Mouse (Mus musculus) forebrain, embryonic 15.5 days (tissue): ENCODE results near the gene Nfx1. TPM values are rescaled to one million over a fixed set of nuclear protein-coding genes. Genes with fewer than 3 reads are reported as not detected.

ENCODE experiments used
- ATAC-seq: fragments of 200-750 bp; cut with Nextera tagmentation; replicated peaks from 2 replicates; pipeline ENCODE4 v1.8.0; 2017; ENCODE audit warnings: mild to moderate bottlenecking, moderate TSS enrichment, moderate library complexity
- H3K27ac ChIP-seq: fragments of 300-500 bp; sonication (generic); replicated peaks from 2 replicates; pipeline ENCODE4 v1.5.1; 2015; ENCODE audit warnings: mild to moderate bottlenecking, inconsistent platforms
- H3K27me3 ChIP-seq: fragments of 300-500 bp; sonication (generic); 2 replicates; pipeline ENCODE4 v1.6.1; 2015; ENCODE audit warnings: inconsistent platforms
- H3K36me3 ChIP-seq: fragments of 300-500 bp; sonication (generic); 2 replicates; pipeline ENCODE4 v1.6.1; 2015; ENCODE audit warnings: mild to moderate bottlenecking, inconsistent platforms
- H3K4me1 ChIP-seq: fragments of 300-500 bp; sonication (generic); 2 replicates; pipeline ENCODE4 v1.6.1; 2015; ENCODE audit warnings: inconsistent platforms
- H3K4me2 ChIP-seq: fragments of 300-500 bp; sonication (generic); replicated peaks from 2 replicates; pipeline ENCODE4 v1.6.1; 2015; ENCODE audit warnings: mild to moderate bottlenecking, inconsistent platforms
- H3K4me3 ChIP-seq: fragments of 300-500 bp; sonication (generic); 2 replicates; pipeline ENCODE4 v1.5.1; 2015; ENCODE audit warnings: mild to moderate bottlenecking, inconsistent platforms
- H3K9ac ChIP-seq: fragments of 300-500 bp; sonication (generic); replicated peaks from 2 replicates; pipeline ENCODE4 v1.6.1; 2015; ENCODE audit warnings: mild to moderate bottlenecking, inconsistent platforms
- H3K9me3 ChIP-seq: fragments of 300-500 bp; sonication (generic); 2 replicates; pipeline ENCODE4 v1.6.1; 2016; ENCODE audit warnings: inconsistent platforms
- WGBS: fragments of 180-500 bp; shearing (Covaris S2); methylation state at CpG from one replicate; pipeline ENCODE4 v1.1.7; 2015; ENCODE audit warnings: mixed read lengths; 5-methylcytosine and 5-hydroxymethylcytosine counted together
- polyA plus RNA-seq: library from polyadenylated mRNA; unstranded; fragments of >200 nt; fragmentation: Nextera tagmentation; extraction: Ambion mirVana; gene quantifications from 2 replicates; pipeline ENCODE4 v1.2.1, GENCODE M21; 2015

Nfx1 gene
- polyA plus RNA-seq, 1 experiment from 2014 or later: 119 TPM

DNA sequence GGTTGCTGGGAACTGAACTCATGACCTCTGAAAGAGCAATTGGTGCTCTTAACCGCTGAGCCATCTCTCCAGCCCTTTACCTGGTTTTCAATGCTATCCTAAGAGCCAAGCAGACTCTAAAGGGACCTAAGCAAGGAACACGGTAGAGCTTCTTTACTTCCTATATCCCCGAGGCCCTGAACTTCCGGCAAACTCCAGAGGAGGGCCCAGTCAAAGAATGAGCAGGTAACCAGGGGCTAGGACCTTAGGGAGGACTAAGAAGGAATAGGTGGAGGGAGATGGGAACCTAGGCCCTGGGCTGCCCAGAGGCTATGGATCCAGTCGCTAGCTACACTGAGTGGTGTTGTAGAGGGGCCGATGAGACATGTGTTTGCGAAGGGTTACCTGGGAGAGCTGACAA, 81.1 kb downstream of the Nfx1 start:
- no peak for ATAC-seq

DNA sequence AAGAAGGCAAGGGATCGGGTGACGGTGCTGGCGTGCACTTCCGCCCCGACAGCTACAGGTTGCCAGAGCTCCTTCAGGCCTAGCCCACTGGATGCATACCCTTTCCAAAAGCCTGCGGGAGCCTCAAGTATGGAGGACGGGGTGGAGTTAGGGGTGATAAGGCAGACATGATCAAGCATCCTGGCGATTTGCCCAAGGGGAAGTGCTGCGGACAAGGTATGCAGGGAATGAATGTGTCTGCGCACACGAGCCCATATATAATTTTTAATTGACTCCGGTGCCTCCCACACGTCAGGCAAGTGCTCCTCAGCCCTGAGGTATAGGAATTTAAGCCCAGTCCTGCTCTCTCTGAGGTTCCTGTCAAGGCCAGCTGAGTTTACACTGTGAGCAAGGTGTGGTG, 84.4 kb downstream of the Nfx1 start:
- peaks cover 4% of the 10 kb centered on the region; the same call in 1 of the 2 replicates for H3K4me1 ChIP-seq
- H3K27me3 ChIP-seq: no peaks in the 10 kb centered on the region
- H3K4me2 ChIP-seq: no peak overlapping the region
- H3K9ac ChIP-seq: no peak overlapping the region
- H3K36me3 ChIP-seq: no peaks in the 10 kb centered on the region
- H3K9me3 ChIP-seq: no peaks in the 10 kb centered on the region
- no peak for ATAC-seq
- no peak overlapping the region for H3K27ac ChIP-seq
- WGBS: 84% methylated on average over 13 of the region's 13 CpGs
- no peak overlapping the region for H3K4me3 ChIP-seq

More for the DNA sequence above, 81.1 kb downstream of the Nfx1 start:
- 81% methylated on average over 7 of the region's 7 CpGs for whole genome bisulfite sequencing
- Histone ChIP-seq H3K27me3 (no peaks in the 10 kb centered on the region), H3K27ac (no peak overlapping the region), H3K4me3 (no peak overlapping the region), H3K9ac (no peak overlapping the region), H3K4me2 (no peak overlapping the region), H3K9me3 (no peaks in the 10 kb centered on the region), H3K36me3 (no peaks in the 10 kb centered on the region), H3K4me1 (peaks cover 4% of the 10 kb centered on the region; the same call in 1 of the 2 replicates)

GRCm38 (mm10) chr4:41056253-41056652, 85.5 kb downstream of the Nfx1 start:
- Histone ChIP-seq H3K27me3 (no peaks in the 10 kb centered on the region), H3K36me3 (no peaks in the 10 kb centered on the region), H3K9ac (no peak overlapping the region), H3K27ac (no peak overlapping the region), H3K4me1 (no peaks in the 10 kb centered on the region), H3K9me3 (no peaks in the 10 kb centered on the region), H3K4me3 (no peak overlapping the region), H3K4me2 (no peak overlapping the region)
- ATAC-seq: no peak
- 17% methylated on average over 1 of the region's 1 CpGs for WGBS

- Histone ChIP-seq H3K9me3 (no peaks in the 10 kb centered on the region), H3K4me2 (no peak overlapping the region), H3K4me1 (no peaks in the 10 kb centered on the region), H3K36me3 (no peaks in the 10 kb centered on the region), H3K27ac (no peak overlapping the region), H3K9ac (no peak overlapping the region), H3K4me3 (no peak overlapping the region), H3K27me3 (no peaks in the 10 kb centered on the region)
- no peak for ATAC-seq
- WGBS: 71% methylated on average over 7 of the region's 7 CpGs
These were observed 86.1 kb downstream of the Nfx1 start for GRCm38 (mm10) chr4:41056742-41057332.

DNA sequence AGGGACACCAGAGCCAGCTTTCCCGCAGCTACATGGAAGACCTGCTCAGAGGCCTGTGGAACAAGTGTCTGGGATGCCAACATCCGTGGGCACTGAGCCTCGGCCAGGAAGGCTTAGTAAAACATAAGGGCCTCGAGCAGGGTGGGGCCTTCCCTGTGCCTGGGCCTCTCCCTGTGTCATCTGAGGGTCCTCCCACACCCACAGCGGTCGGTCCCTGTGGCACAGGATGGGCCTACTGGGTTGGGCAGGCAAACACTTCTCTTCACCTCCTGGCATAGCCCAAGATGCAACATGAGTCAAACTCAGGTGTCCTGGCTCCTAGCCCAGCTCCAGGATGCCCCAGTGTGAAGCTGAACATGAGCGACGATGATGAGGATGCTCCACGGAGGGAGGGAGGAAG, 86.7 kb downstream of the Nfx1 start:
- Histone ChIP-seq H3K9ac (no peak overlapping the region), H3K4me1 (no peaks in the 10 kb centered on the region), H3K27me3 (no peaks in the 10 kb centered on the region), H3K4me3 (no peak overlapping the region), H3K36me3 (no peaks in the 10 kb centered on the region), H3K27ac (no peak overlapping the region), H3K4me2 (no peak overlapping the region), H3K9me3 (no peaks in the 10 kb centered on the region)
- 70% methylated on average over 6 of the region's 9 CpGs for WGBS
- ATAC-seq: no peak

DNA sequence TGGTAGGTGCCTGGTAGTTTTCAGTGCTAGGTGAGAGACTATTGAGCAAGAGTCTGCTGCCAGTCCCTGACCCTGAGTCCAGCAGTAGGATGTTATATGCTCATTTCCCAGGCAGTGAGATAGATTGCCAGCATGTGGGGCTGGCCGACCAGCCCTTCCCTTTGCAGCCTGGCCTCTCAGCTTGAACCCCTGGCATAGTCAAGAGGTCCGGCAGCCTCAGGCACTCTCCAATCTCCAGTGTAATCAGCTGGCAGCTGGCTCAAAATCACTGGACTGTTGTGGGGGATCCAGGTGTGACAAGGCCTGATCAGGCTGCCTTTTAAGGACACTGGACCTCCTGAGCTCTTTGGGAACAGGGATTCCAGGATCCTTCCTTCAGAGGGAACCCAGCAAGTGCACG, 92.6 kb downstream of the Nfx1 start:
- Histone ChIP-seq H3K27ac (no peak overlapping the region), H3K27me3 (no peaks in the 10 kb centered on the region), H3K4me3 (no peak overlapping the region), H3K9me3 (no peaks in the 10 kb centered on the region), H3K36me3 (no peaks in the 10 kb centered on the region), H3K4me2 (no peak overlapping the region), H3K4me1 (0 out of 2 replicates have a peak, but pooled peaks cover 3% of the 10 kb centered on the region), H3K9ac (no peak overlapping the region)
- 66% methylated on average over 3 of the region's 3 CpGs for WGBS
- no peak for ATAC-seq

- Histone ChIP-seq H3K4me2 (no peak overlapping the region), H3K27me3 (no peaks in the 10 kb centered on the region), H3K4me1 (0 out of 2 replicates have a peak, but pooled peaks cover 3% of the 10 kb centered on the region), H3K9me3 (no peaks in the 10 kb centered on the region), H3K4me3 (no peak overlapping the region), H3K27ac (no peak overlapping the region), H3K9ac (no peak overlapping the region), H3K36me3 (no peaks in the 10 kb centered on the region)
- 18% methylated on average over 16 of the region's 16 CpGs for WGBS
- no peak for ATAC-seq
These were observed 93.4 kb downstream of the Nfx1 start for GRCm38 (mm10) chr4:41063894-41064673.

DNA sequence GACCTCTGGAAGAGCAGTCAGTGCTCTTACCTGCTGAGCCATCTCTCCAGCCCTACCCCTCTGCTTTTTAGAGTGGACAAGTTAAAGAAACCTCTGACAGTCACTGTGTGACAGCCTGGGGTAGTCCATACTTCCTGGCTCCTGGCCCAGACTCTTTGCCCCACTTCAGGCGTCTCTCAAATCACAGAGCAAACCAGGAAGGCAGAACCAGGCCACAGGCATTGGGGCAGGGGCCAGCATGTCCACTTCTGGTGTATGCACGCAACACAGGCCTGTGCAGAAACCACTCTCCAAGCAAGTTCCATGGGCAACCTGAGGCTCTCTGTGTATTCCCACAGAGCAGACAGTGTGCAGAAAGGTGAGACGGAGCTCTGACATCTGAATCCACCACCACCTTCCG, 94.5 kb downstream of the Nfx1 start:
- H3K9me3 ChIP-seq: no peaks in the 10 kb centered on the region
- no peak overlapping the region for H3K27ac ChIP-seq
- no peak for ATAC-seq
- no peak overlapping the region for H3K4me3 ChIP-seq
- H3K27me3 ChIP-seq: no peaks in the 10 kb centered on the region
- WGBS: 82% methylated on average over 4 of the region's 4 CpGs
- no peaks in the 10 kb centered on the region for H3K36me3 ChIP-seq
- no peak overlapping the region for H3K4me2 ChIP-seq
- H3K9ac ChIP-seq: no peak overlapping the region
- 0 out of 2 replicates have a peak, but pooled peaks cover 3% of the 10 kb centered on the region for H3K4me1 ChIP-seq

- Histone ChIP-seq H3K4me2 (no peak overlapping the region), H3K36me3 (no peaks in the 10 kb centered on the region), H3K27ac (no peak overlapping the region), H3K4me1 (no peaks in the 10 kb centered on the region), H3K9me3 (no peaks in the 10 kb centered on the region), H3K27me3 (no peaks in the 10 kb centered on the region), H3K4me3 (no peak overlapping the region), H3K9ac (no peak overlapping the region)
- ATAC-seq: no peak
- 59% methylated on average over 14 of the region's 14 CpGs for WGBS
These were observed 101.1 kb downstream of the Nfx1 start for GRCm38 (mm10) chr4:41071500-41072429.

- H3K9ac ChIP-seq: no peak overlapping the region
- no peaks in the 10 kb centered on the region for H3K27me3 ChIP-seq
- no peak overlapping the region for H3K4me2 ChIP-seq
- no peaks in the 10 kb centered on the region for H3K9me3 ChIP-seq
- H3K4me1 ChIP-seq: no peaks in the 10 kb centered on the region
- no peak overlapping the region for H3K4me3 ChIP-seq
- H3K36me3 ChIP-seq: no peaks in the 10 kb centered on the region
- ATAC-seq: no peak
- H3K27ac ChIP-seq: no peak overlapping the region
- WGBS: 82% methylated on average over 12 of the region's 12 CpGs
These were observed 102.5 kb downstream of the Nfx1 start for GRCm38 (mm10) chr4:41073008-41073817.

GRCm38 (mm10) chr4:41074461-41074860, 103.8 kb downstream of the Nfx1 start:
- no peak overlapping the region for H3K9ac ChIP-seq
- 76% methylated on average over 6 of the region's 6 CpGs for WGBS
- no peak overlapping the region for H3K4me2 ChIP-seq
- no peaks in the 10 kb centered on the region for H3K27me3 ChIP-seq
- no peak for ATAC-seq
- no peaks in the 10 kb centered on the region for H3K36me3 ChIP-seq
- no peaks in the 10 kb centered on the region for H3K4me1 ChIP-seq
- H3K4me3 ChIP-seq: no peak overlapping the region
- H3K27ac ChIP-seq: no peak overlapping the region
- no peaks in the 10 kb centered on the region for H3K9me3 ChIP-seq
